Comparison of ENCODE assay signal across 8 mouse cellular contexts in genomic region chr10:17946799-17947174, GRCm38 (mm10). TPM values are rescaled to one million over a fixed set of nuclear protein-coding genes. Genes with fewer than 3 reads are reported as not detected.
DNase-seq lines count a peak whose midpoint lies in the region; ATAC-seq and TF ChIP-seq lines count a peak whose summit lies in the region.
"Not testable (repeated sequence)": the region's sequence is repeated elsewhere in the genome, so short reads cannot be mapped to it uniquely, and the experiment has no call there.

No protein-coding gene starts in this region.

- WGBS in cerebellum, adult 2 months = 1% methylated on average over 4 of the region's 4 CpGs
- 1% methylated on average over 4 of the region's 4 CpGs for WGBS in forebrain, embryonic 14.5 days
- WGBS in hindbrain, embryonic 10.5 days = 1% methylated on average over 4 of the region's 4 CpGs
- WGBS in kidney, embryonic 14.5 days = 0% methylated on average over 4 of the region's 4 CpGs
- 2% methylated on average over 4 of the region's 4 CpGs for WGBS in liver, embryonic 13.5 days (ENCODE audit: insufficient replicate concordance)
- WGBS in midbrain, embryonic 11.5 days = 0% methylated on average over 4 of the region's 4 CpGs
- WGBS in small intestine, adult 2 months = 0% methylated on average over 4 of the region's 4 CpGs

- H3K4me2 ChIP-seq in forebrain, embryonic 14.5 days (ENCODE audit: low read length) = peak overlapping the region; percentile 57
- peak overlapping the region; percentile 51 for H3K4me2 ChIP-seq in kidney, embryonic 14.5 days (replicated peaks; ENCODE audit: low read depth, low read length)
- H3K4me2 ChIP-seq in liver, embryonic 13.5 days = peak overlapping the region; percentile 88
- peak overlapping the region; percentile 64 for H3K4me2 ChIP-seq in midbrain, embryonic 11.5 days

- H3K4me3 ChIP-seq in cerebellum, adult 2 months (replicated peaks; ENCODE audit: insufficient read depth, low read depth, low read length) = peak overlapping the region; percentile 49
- peak overlapping the region; percentile 81 for H3K4me3 ChIP-seq in forebrain, embryonic 14.5 days (ENCODE audit: low read depth, low read length)
- H3K4me3 ChIP-seq in hindbrain, embryonic 10.5 days = peak overlapping the region; percentile 88
- H3K4me3 ChIP-seq in kidney, embryonic 14.5 days (ENCODE audit: low read length) = peak overlapping the region; percentile 82
- peak overlapping the region; percentile 89 for H3K4me3 ChIP-seq in liver, embryonic 13.5 days (replicated peaks)
- H3K4me3 ChIP-seq in midbrain, embryonic 11.5 days (ENCODE audit: low read depth, low read length) = peak overlapping the region; percentile 88
- peak overlapping the region; percentile 100 for H3K4me3 ChIP-seq in small intestine, adult 2 months (ENCODE audit: low read depth, low read length)

- H3K9me3 ChIP-seq in forebrain, embryonic 14.5 days (replicated peaks; ENCODE audit: control insufficient read depth, low read length); hindbrain, embryonic 10.5 days; kidney, embryonic 14.5 days (ENCODE audit: control insufficient read depth, low read length); liver, embryonic 13.5 days (replicated peaks); midbrain, embryonic 11.5 days (ENCODE audit: control insufficient read depth, low read length): not testable (repeated sequence)

- TF ChIP-seq CTCF in cerebellum, adult 2 months (IDR thresholded peaks at IDR 0.05; ENCODE audit: borderline replicate concordance, insufficient read depth, low read depth, low read length); small intestine, adult 2 months (IDR thresholded peaks at IDR 0.05; ENCODE audit: extremely low read depth, insufficient read length, insufficient replicate concordance, low read depth, low read length): not testable (repeated sequence)

- ATAC-seq in forebrain, embryonic 14.5 days; kidney, embryonic 14.5 days (ENCODE audit: low FRiP score, low TSS enrichment); liver, embryonic 13.5 days (ENCODE audit: low read depth); midbrain, embryonic 11.5 days (ENCODE audit: low FRiP score): not testable (repeated sequence)

- not testable (repeated sequence) for H3K27ac ChIP-seq in cerebellum, adult 2 months (ENCODE audit: insufficient read depth, low read length); midbrain, embryonic 11.5 days (ENCODE audit: low read depth, low read length); small intestine, adult 2 months (ENCODE audit: insufficient read depth, low read depth, low read length)
- H3K27ac ChIP-seq in forebrain, embryonic 14.5 days (ENCODE audit: low read depth, low read length) = 0 out of 2 replicates have a peak overlapping the region, but pooled peaks have one; percentile 87
- peak overlapping the region; percentile 92 for H3K27ac ChIP-seq in hindbrain, embryonic 10.5 days
- H3K27ac ChIP-seq in kidney, embryonic 14.5 days (ENCODE audit: low read depth, low read length) = peak overlapping the region; percentile 78
- peak overlapping the region; percentile 82 for H3K27ac ChIP-seq in liver, embryonic 13.5 days

- TF ChIP-seq POLR2A in cerebellum, adult 2 months (IDR thresholded peaks at IDR 0.05; ENCODE audit: borderline replicate concordance, insufficient read depth, low read length); small intestine, adult 2 months (IDR thresholded peaks at IDR 0.05; ENCODE audit: low read depth, low read length): not testable (repeated sequence)

- not testable (repeated sequence) for H3K4me1 ChIP-seq in cerebellum, adult 2 months (ENCODE audit: control insufficient read depth, insufficient read depth, low read length); kidney, embryonic 14.5 days (ENCODE audit: control insufficient read depth, insufficient read depth, low read length); midbrain, embryonic 11.5 days (ENCODE audit: control insufficient read depth, insufficient read depth, low read length); small intestine, adult 2 months (ENCODE audit: control insufficient read depth, insufficient read depth, insufficient read length, low read length)
- peaks cover 10% of the 10 kb centered on the region for H3K4me1 ChIP-seq in forebrain, embryonic 14.5 days (ENCODE audit: control insufficient read depth, insufficient read depth, low read length)
- H3K4me1 ChIP-seq in hindbrain, embryonic 10.5 days (replicated peaks) = peaks cover 17% of the 10 kb centered on the region
- peaks cover 31% of the 10 kb centered on the region for H3K4me1 ChIP-seq in liver, embryonic 13.5 days (replicated peaks)

- H3K36me3 ChIP-seq in forebrain, embryonic 14.5 days (ENCODE audit: control insufficient read depth, insufficient read depth, low read length); hindbrain, embryonic 10.5 days; kidney, embryonic 14.5 days (ENCODE audit: control insufficient read depth, insufficient read depth, low read length); liver, embryonic 13.5 days; midbrain, embryonic 11.5 days (ENCODE audit: control insufficient read depth, insufficient read depth, low read length); small intestine, adult 2 months (ENCODE audit: control insufficient read depth, insufficient read depth, low read length): not testable (repeated sequence)

- DNase-seq in CD4-positive helper T cell, adult 2 months (ENCODE audit: low read depth, low spot score) = peak; percentile 72
- DNase-seq in cerebellum, adult 2 months; forebrain, embryonic 14.5 days (ENCODE audit: low spot score); hindbrain, embryonic 10.5 days (ENCODE audit: low spot score); liver, embryonic 13.5 days; midbrain, embryonic 11.5 days (ENCODE audit: low spot score, missing footprints): not testable (repeated sequence)

- peak overlapping the region; percentile 89 for H3K9ac ChIP-seq in forebrain, embryonic 14.5 days (ENCODE audit: low read length)
- H3K9ac ChIP-seq in kidney, embryonic 14.5 days (ENCODE audit: low read depth, low read length) = peak overlapping the region; percentile 87
- peak overlapping the region; percentile 90 for H3K9ac ChIP-seq in liver, embryonic 13.5 days
- H3K9ac ChIP-seq in midbrain, embryonic 11.5 days (ENCODE audit: low read length) = peak overlapping the region; percentile 80

- not testable (repeated sequence) for H3K27me3 ChIP-seq in cerebellum, adult 2 months (ENCODE audit: control insufficient read depth, insufficient read depth, low read length); forebrain, embryonic 14.5 days (replicated peaks; ENCODE audit: control insufficient read depth, insufficient read depth, low read length); hindbrain, embryonic 10.5 days (ENCODE audit: insufficient read depth, poor library complexity, severe bottlenecking); kidney, embryonic 14.5 days (ENCODE audit: control insufficient read depth, insufficient read depth, low read length); liver, embryonic 13.5 days; midbrain, embryonic 11.5 days (ENCODE audit: control insufficient read depth, insufficient read depth, low read length); small intestine, adult 2 months (ENCODE audit: control insufficient read depth, insufficient read depth, low read length)

RNA-seq across cellular contexts. Expression of gene Heca, which starts 1.1 kb away (rescaled TPM):
- 12.6 and 13.3 TPM in 2 replicates for polyA plus RNA-seq in cerebellum, adult 2 months (2012; rRNA removed)
- 7.1 and 7.2 TPM in 2 replicates for polyA plus RNA-seq in forebrain, embryonic 14.5 days (2014; fragmentation: Nextera tagmentation; extraction: Ambion mirVana)
- polyA plus RNA-seq in hindbrain, embryonic 10.5 days (2016; fragmentation: Nextera tagmentation; extraction: Ambion mirVana) = 3.3 TPM in 2 replicates
- 4.1 and 4.5 TPM in 2 replicates for polyA plus RNA-seq in kidney, embryonic 14.5 days (2014; fragmentation: Nextera tagmentation; extraction: Ambion mirVana)
- 2.3 and 2.4 TPM in 2 replicates for polyA plus RNA-seq in liver, embryonic 13.5 days (2015; fragmentation: Nextera tagmentation; extraction: Ambion mirVana)
- 4.3 and 4.5 TPM in 2 replicates for polyA plus RNA-seq in midbrain, embryonic 11.5 days (2014; fragmentation: Nextera tagmentation; extraction: Ambion mirVana)
- 2.0 and 13.0 TPM in 2 replicates for polyA plus RNA-seq in small intestine, adult 2 months (2012; rRNA removed)

Comparison
In these comparisons a context has a peak if more than half of its experiments do, and no peak if none do; other contexts are left out.
1. H3K4me3 ChIP-seq: peak in every context shown above with its lines; median percentile 100 in small intestine, adult 2 months; 89 in liver, embryonic 13.5 days; 88 in hindbrain, embryonic 10.5 days; 88 in midbrain, embryonic 11.5 days; 82 in kidney, embryonic 14.5 days; 81 in forebrain, embryonic 14.5 days; 49 in cerebellum, adult 2 months.